8 mouse cellular contexts compared by ENCODE assay signal in the genomic region with DNA sequence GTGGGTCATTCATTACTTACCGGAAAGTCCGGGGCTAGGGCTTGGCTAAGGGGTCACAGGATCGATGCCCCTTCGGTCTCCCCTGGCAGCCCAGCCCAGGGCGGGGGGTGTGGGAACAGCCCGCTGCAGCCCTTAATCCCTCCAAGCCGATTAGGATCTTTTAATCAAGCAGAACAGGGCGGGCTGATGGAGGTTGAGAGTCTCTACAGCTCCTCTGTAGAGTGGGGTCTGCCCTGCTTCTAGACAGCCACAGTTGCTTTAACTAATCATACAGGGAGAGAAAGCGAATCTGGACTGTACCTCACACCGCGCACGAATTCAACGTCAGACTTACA. TPM values are rescaled to one million over a fixed set of nuclear protein-coding genes. Genes with fewer than 3 reads are reported as not detected.
DNase-seq lines count a peak whose midpoint lies in the region; ATAC-seq and TF ChIP-seq lines count a peak whose summit lies in the region.

Gene Gucy2e, minus strand, starts transcription at position 111 of the 335 bp plus-strand sequence.

- peaks cover 63% of the 10 kb centered on the region for H3K27me3 ChIP-seq in heart, embryonic 12.5 days (replicated peaks)
- peaks cover 23% of the 10 kb centered on the region for H3K27me3 ChIP-seq in hindbrain, embryonic 11.5 days (ENCODE audit: control insufficient read depth, insufficient read depth, low read length)
- peaks cover 11% of the 10 kb centered on the region for H3K27me3 ChIP-seq in midbrain, embryonic 11.5 days (ENCODE audit: control insufficient read depth, insufficient read depth, low read length)

- H3K27ac ChIP-seq in heart, embryonic 12.5 days (ENCODE audit: poor library complexity, severe bottlenecking): no peak within 1 kb of the TSS
- H3K27ac ChIP-seq in bone marrow macrophage, adult 2 months (ENCODE audit: insufficient read depth, low read depth, low read length): no peak within 1 kb of the TSS
- H3K27ac ChIP-seq in hindbrain, embryonic 11.5 days (ENCODE audit: low read depth, low read length): 0 out of 2 replicates have a peak within 1 kb of the TSS, but pooled peaks have one; percentile 37
- H3K27ac ChIP-seq in midbrain, embryonic 11.5 days (ENCODE audit: low read depth, low read length): no peak within 1 kb of the TSS

- intact Hi-C loops in heart, postnatal 10 days (cut with DNase I): no loop called here

- H3K36me3 ChIP-seq in heart, embryonic 12.5 days: no peaks in the 10 kb centered on the region
- no peaks in the 10 kb centered on the region for H3K36me3 ChIP-seq in hindbrain, embryonic 11.5 days (ENCODE audit: control insufficient read depth, insufficient read depth, low read length)
- H3K36me3 ChIP-seq in midbrain, embryonic 11.5 days (ENCODE audit: control insufficient read depth, insufficient read depth, low read length): no peaks in the 10 kb centered on the region

- WGBS in heart, embryonic 12.5 days: 15% methylated on average over 13 of the region's 13 CpGs
- 27% methylated on average over 13 of the region's 13 CpGs for WGBS in hindbrain, embryonic 11.5 days
- 11% methylated on average over 13 of the region's 13 CpGs for WGBS in midbrain, embryonic 11.5 days

- DNase-seq in heart, postnatal 10 days: no peak
- no peak for DNase-seq in hindbrain, embryonic 11.5 days (ENCODE audit: low spot score)
- peak; percentile 86 for DNase-seq in midbrain, embryonic 11.5 days (ENCODE audit: low spot score, missing footprints)
- DNase-seq in cerebellum, adult 9-11 months: no peak
- no peak for DNase-seq in layer of hippocampus, postnatal 25 days (ENCODE audit: extremely low spot score in 1 of 2, low spot score in 1 of 2)
- DNase-seq in adrenal gland, postnatal 10 days: no peak

- no peaks in the 10 kb centered on the region for H3K9me3 ChIP-seq in heart, embryonic 12.5 days (replicated peaks)
- H3K9me3 ChIP-seq in hindbrain, embryonic 11.5 days (ENCODE audit: control insufficient read depth, low read length): no peaks in the 10 kb centered on the region
- H3K9me3 ChIP-seq in midbrain, embryonic 11.5 days (ENCODE audit: control insufficient read depth, low read length): no peaks in the 10 kb centered on the region

- peak within 1 kb of the TSS; percentile 53 for H3K4me3 ChIP-seq in heart, embryonic 12.5 days
- peak within 1 kb of the TSS; percentile 41 for H3K4me3 ChIP-seq in bone marrow macrophage, adult 2 months (ENCODE audit: insufficient read depth, low read length)
- H3K4me3 ChIP-seq in hindbrain, embryonic 11.5 days (ENCODE audit: low read depth, low read length): peak within 1 kb of the TSS; percentile 44
- peak within 1 kb of the TSS; percentile 31 for H3K4me3 ChIP-seq in midbrain, embryonic 11.5 days (ENCODE audit: low read depth, low read length)

- H3K4me2 ChIP-seq in heart, embryonic 12.5 days: peak within 1 kb of the TSS; percentile 90
- H3K4me2 ChIP-seq in hindbrain, embryonic 11.5 days (replicated peaks; ENCODE audit: low read depth, low read length): peak within 1 kb of the TSS; percentile 76
- peak within 1 kb of the TSS; percentile 64 for H3K4me2 ChIP-seq in midbrain, embryonic 11.5 days

- no peak for ATAC-seq in heart, embryonic 12.5 days (ENCODE audit: insufficient number of reproducible peaks, low FRiP score)
- ATAC-seq in hindbrain, embryonic 11.5 days (ENCODE audit: low FRiP score): no peak
- peak; percentile 45; the same call in 1 of the 2 replicates for ATAC-seq in midbrain, embryonic 11.5 days (ENCODE audit: low FRiP score)

- H3K4me1 ChIP-seq in heart, embryonic 12.5 days (replicated peaks): peaks cover 20% of the 10 kb centered on the region
- H3K4me1 ChIP-seq in bone marrow macrophage, adult 2 months (ENCODE audit: control insufficient read depth, insufficient read depth, low read length): no peaks in the 10 kb centered on the region; the same call in 1 of the 2 replicates
- 0 out of 2 replicates have a peak, but pooled peaks cover 4% of the 10 kb centered on the region for H3K4me1 ChIP-seq in hindbrain, embryonic 11.5 days (replicated peaks; ENCODE audit: control insufficient read depth, insufficient read depth, low read length)
- H3K4me1 ChIP-seq in midbrain, embryonic 11.5 days (ENCODE audit: control insufficient read depth, insufficient read depth, low read length): peaks cover 5% of the 10 kb centered on the region

- no peak for TF ChIP-seq POLR2A in bone marrow macrophage, adult 2 months (IDR thresholded peaks at IDR 0.05; ENCODE audit: borderline replicate concordance, low read depth, low read length)

- no peak for TF ChIP-seq CTCF in bone marrow macrophage, adult 2 months (IDR thresholded peaks at IDR 0.05; ENCODE audit: low read depth, low read length)

- peak within 1 kb of the TSS; percentile 69 for H3K9ac ChIP-seq in heart, embryonic 12.5 days
- H3K9ac ChIP-seq in hindbrain, embryonic 11.5 days (ENCODE audit: low read depth, low read length): peak within 1 kb of the TSS; percentile 56
- H3K9ac ChIP-seq in midbrain, embryonic 11.5 days (ENCODE audit: low read length): peak within 1 kb of the TSS; percentile 43

RNA-seq across cellular contexts. Expression of gene Gucy2e, which starts in this region (rescaled TPM):
- 0.15 and 0.17 TPM in 2 replicates for polyA plus RNA-seq in heart, embryonic 12.5 days (2016; fragmentation: Nextera tagmentation; extraction: Ambion mirVana)
- total RNA-seq in heart, postnatal 10 days (2021): under 1 TPM; 0.41 to 0.60 TPM
- polyA plus RNA-seq in bone marrow macrophage, adult 2 months (2012; ENCODE audit: insufficient read depth, insufficient read length, missing spikeins): not detected in 2 replicates
- polyA plus RNA-seq in hindbrain, embryonic 11.5 days (2014; fragmentation: Nextera tagmentation; extraction: Ambion mirVana): 0.07 TPM in 1 of 2 replicates, not detected in the other
- polyA plus RNA-seq in midbrain, embryonic 11.5 days (2014; fragmentation: Nextera tagmentation; extraction: Ambion mirVana): 0.04 TPM in 1 of 2 replicates, not detected in the other
- total RNA-seq in layer of hippocampus, postnatal 25 days (2021): 1 to 10 TPM; 1.7 TPM
- total RNA-seq in adrenal gland, postnatal 10 days (2021): not detected

Comparison
In these comparisons a context has a peak if more than half of its experiments do, and no peak if none do; other contexts are left out.
1. Peak in DNase-seq, ATAC-seq, H3K4me3 ChIP-seq, H3K9ac ChIP-seq and H3K4me2 ChIP-seq in midbrain, embryonic 11.5 days; RNA of the gene not detected or under 1 TPM.